Mouse (Mus musculus) myocyte (in vitro differentiated cells): ENCODE measurements around the gene Olfr316. TPM values are rescaled to one million over a fixed set of nuclear protein-coding genes. Genes with fewer than 3 reads are reported as not detected.

ENCODE experiments used
- H3K27me3 ChIP-seq: one replicate; pipeline ENCODE4 v1.6.1; 2011; ENCODE audit not compliant: control insufficient read depth, insufficient read depth, insufficient read length
- H3K36me3 ChIP-seq: one replicate; pipeline ENCODE4 v1.6.1; 2011; ENCODE audit not compliant: control insufficient read depth, insufficient read depth
- H3K4me2 ChIP-seq: one replicate; pipeline ENCODE4 v1.6.1; 2011; ENCODE audit warnings: low read depth, control low read depth
- H3K4me3 ChIP-seq: one replicate; pipeline ENCODE4 v1.5.1; 2011; ENCODE audit warnings: mild to moderate bottlenecking, control low read depth, moderate library complexity
- H3K79me2 ChIP-seq: one replicate; pipeline ENCODE4 v1.6.1; 2011; ENCODE audit not compliant: control insufficient read depth, insufficient read depth
- H3ac ChIP-seq: one replicate; pipeline ENCODE4 v1.6.1; 2011; ENCODE audit not compliant: control insufficient read depth, insufficient read length
- CEBPB ChIP-seq: IDR thresholded peaks from 2 replicates; pipeline ENCODE4 v1.6.1; 2011; ENCODE audit warnings: mild to moderate bottlenecking, moderate library complexity; ENCODE audit not compliant: poor library complexity, insufficient read depth, severe bottlenecking
- E2F4 ChIP-seq: IDR thresholded peaks from one replicate; pipeline ENCODE4 v1.6.1; 2011; ENCODE audit warnings: mild to moderate bottlenecking, control low read depth, moderate library complexity; ENCODE audit not compliant: insufficient read depth
- MAX ChIP-seq: IDR thresholded peaks from one replicate; pipeline ENCODE4 v1.6.1; 2011; ENCODE audit warnings: low read depth, mild to moderate bottlenecking, control low read depth
- MYOD1 ChIP-seq, 3 experiments: IDR thresholded peaks; one replicate each; pipeline ENCODE4 v1.6.1; 2011; ENCODE audit warnings: control low read depth in 2 of 3, low read depth in 2 of 3, mild to moderate bottlenecking in 2 of 3, moderate library complexity in 1 of 3; ENCODE audit not compliant: insufficient read length in 2 of 3, control insufficient read depth in 1 of 3
- MYOG ChIP-seq, 3 experiments: IDR thresholded peaks; one replicate each; pipeline ENCODE4 v1.6.1; 2011; ENCODE audit warnings: control low read depth in 2 of 3, low read depth in 2 of 3, mild to moderate bottlenecking in 2 of 3; ENCODE audit not compliant: insufficient read length in 2 of 3, control insufficient read depth in 1 of 3, insufficient read depth in 1 of 3
- POLR2A ChIP-seq: IDR thresholded peaks from one replicate; pipeline ENCODE4 v1.6.1; 2011; ENCODE audit warnings: low read depth, mild to moderate bottlenecking, control low read depth, moderate library complexity; ENCODE audit not compliant: insufficient read length
- POLR2AphosphoS2 ChIP-seq: IDR thresholded peaks from one replicate; pipeline ENCODE4 v1.6.1; 2011; ENCODE audit warnings: low read depth, control low read depth; ENCODE audit not compliant: insufficient read length
- REST ChIP-seq: IDR thresholded peaks from one replicate; pipeline ENCODE4 v1.6.1; 2011; ENCODE audit warnings: mild to moderate bottlenecking, control low read depth, moderate library complexity; ENCODE audit not compliant: insufficient read depth, insufficient read length
- SRF ChIP-seq: IDR thresholded peaks from one replicate; pipeline ENCODE4 v1.6.1; 2011; ENCODE audit warnings: low read depth; ENCODE audit not compliant: control insufficient read depth, insufficient read length
- TCF12 ChIP-seq: IDR thresholded peaks from one replicate; pipeline ENCODE4 v1.6.1; 2011; ENCODE audit warnings: mild to moderate bottlenecking, control low read depth; ENCODE audit not compliant: poor library complexity, insufficient read depth, severe bottlenecking
- TCF3 ChIP-seq: IDR thresholded peaks from one replicate; pipeline ENCODE4 v1.6.1; 2011; ENCODE audit warnings: low read depth, control low read depth; ENCODE audit not compliant: insufficient read length
- USF1 ChIP-seq: IDR thresholded peaks from one replicate; pipeline ENCODE4 v1.6.1; 2011; ENCODE audit warnings: low read depth, mild to moderate bottlenecking, control low read depth, moderate library complexity
- polyA plus RNA-seq: library from polyadenylated mRNA; unstranded; fragments of >200 nt; fragmentation: generic; extraction: Trizol; gene quantifications from one replicate; pipeline ENCODE4 v1.2.1, GENCODE M21; 2012; ENCODE audit warnings: missing spikeins

Gene Olfr316
- polyA plus RNA-seq, 1 experiment: not detected

DNA sequence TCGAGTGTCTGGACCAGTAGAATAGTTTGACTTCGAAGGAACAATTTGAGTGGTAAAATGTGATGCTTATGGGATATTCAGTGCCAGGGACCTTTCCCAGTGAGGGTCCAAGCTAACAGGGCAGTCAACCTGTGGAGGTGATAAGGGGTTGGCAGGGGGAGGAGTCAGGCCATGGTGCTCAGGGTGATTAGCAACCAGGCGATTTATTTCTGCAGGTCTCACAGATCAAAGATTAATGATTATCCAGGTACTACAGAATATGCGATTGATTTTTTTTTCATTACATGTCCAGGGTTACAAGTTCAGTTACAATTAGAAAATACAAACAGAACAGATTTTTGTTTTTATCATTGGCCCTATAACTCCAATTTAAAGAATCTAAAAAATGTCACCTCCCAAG lies 51.3 kb downstream of the Olfr316 start:
- Histone ChIP-seq H3K36me3 (no peaks in the 10 kb centered on the region), H3K4me3 (no peak overlapping the region), H3K27me3 (peaks cover 5% of the 10 kb centered on the region), H3K4me2 (no peak overlapping the region), H3K79me2 (no peaks in the 10 kb centered on the region), H3ac (no peak overlapping the region)
- TF ChIP-seq USF1: no peak
- TF ChIP-seq E2F4: no peak
- TF ChIP-seq REST: no peak
- TF ChIP-seq TCF12: no peak
- TF ChIP-seq MYOD1 (IDR thresholded peaks at IDR 0.05; ENCODE audit: control insufficient read depth in 1 of 3, insufficient read length in 2 of 3, low read depth in 2 of 3): no peak

DNA sequence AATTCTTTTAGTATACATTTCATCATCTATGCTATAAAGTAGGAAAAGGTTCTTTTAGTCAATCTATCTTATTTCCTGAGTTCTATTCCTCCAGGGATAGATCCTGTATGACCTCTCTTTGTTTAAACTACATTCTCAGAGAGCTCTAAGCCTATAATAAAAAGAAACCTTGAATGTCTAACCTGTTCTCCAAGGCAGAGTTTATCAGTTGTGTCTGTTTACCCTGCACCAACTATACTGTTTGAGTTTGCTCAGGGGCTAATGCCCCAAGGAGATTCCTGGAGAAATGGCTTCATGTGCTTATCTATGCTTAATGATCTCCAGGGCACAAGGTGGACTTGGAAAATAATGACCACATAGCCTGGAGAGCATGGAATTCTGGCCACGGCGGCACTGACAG lies 51.9 kb downstream of the Olfr316 start:
- H3ac ChIP-seq: no peak overlapping the region
- no peaks in the 10 kb centered on the region for H3K36me3 ChIP-seq
- no peaks in the 10 kb centered on the region for H3K79me2 ChIP-seq
- peaks cover 5% of the 10 kb centered on the region for H3K27me3 ChIP-seq
- H3K4me3 ChIP-seq: no peak overlapping the region
- TF ChIP-seq MYOG (IDR thresholded peaks at IDR 0.05; ENCODE audit: control insufficient read depth in 1 of 3, insufficient read depth in 1 of 3, insufficient read length in 2 of 3, low read depth in 2 of 3) (no peak), TCF3 (no peak), CEBPB (no peak), POLR2AphosphoS2 (no peak), TCF12 (no peak), POLR2A (no peak), USF1 (no peak), E2F4 (no peak), MYOD1 (IDR thresholded peaks at IDR 0.05; ENCODE audit: control insufficient read depth in 1 of 3, insufficient read length in 2 of 3, low read depth in 2 of 3) (no peak), MAX (no peak), SRF (no peak), REST (no peak)
- H3K4me2 ChIP-seq: no peak overlapping the region

Other genes with a start within 250 kb of the Olfr316 start
- gene Olfr330, start 217.9 kb upstream of the Olfr316 start, polyA plus RNA-seq: not detected
- not detected for gene Olfr329-ps, start 206.3 kb upstream of the Olfr316 start, polyA plus RNA-seq
- not detected for gene Olfr328, start 197.1 kb upstream of the Olfr316 start, polyA plus RNA-seq
- gene Olfr224, start 182.2 kb upstream of the Olfr316 start, polyA plus RNA-seq: not detected
- gene Olfr325, start 175.0 kb upstream of the Olfr316 start, polyA plus RNA-seq: not detected
- gene Olfr324, start 157.6 kb upstream of the Olfr316 start, polyA plus RNA-seq: not detected
- not detected for gene 2210407C18Rik, start 136.7 kb upstream of the Olfr316 start, polyA plus RNA-seq
- gene Olfr323, start 122.2 kb upstream of the Olfr316 start, polyA plus RNA-seq: not detected
- not detected for gene Trim58, start 112.3 kb upstream of the Olfr316 start, polyA plus RNA-seq
- gene Olfr322, start 94.0 kb upstream of the Olfr316 start, polyA plus RNA-seq: not detected
- not detected for gene Olfr320, start 71.6 kb upstream of the Olfr316 start, polyA plus RNA-seq
- not detected for gene Olfr319, start 53.6 kb upstream of the Olfr316 start, polyA plus RNA-seq
- gene Olfr318, start 28.7 kb upstream of the Olfr316 start, polyA plus RNA-seq: not detected
- gene Olfr317, start 13.5 kb upstream of the Olfr316 start, polyA plus RNA-seq: not detected
- gene Olfr315, start 20.5 kb downstream of the Olfr316 start, polyA plus RNA-seq: not detected
- not detected for gene Olfr314, start 30.2 kb downstream of the Olfr316 start, polyA plus RNA-seq
- gene Fam183b, start 49.2 kb downstream of the Olfr316 start, polyA plus RNA-seq: not detected
- not detected for gene Olfr313, start 62.3 kb downstream of the Olfr316 start, polyA plus RNA-seq
- not detected for gene Olfr312, start 76.5 kb downstream of the Olfr316 start, polyA plus RNA-seq
- gene Olfr311, start 86.5 kb downstream of the Olfr316 start, polyA plus RNA-seq: not detected
- 2.0 TPM for gene Gm12258, start 94.4 kb downstream of the Olfr316 start, polyA plus RNA-seq
- gene 2810021J22Rik, start 114.5 kb downstream of the Olfr316 start, polyA plus RNA-seq: 2.5 TPM
- gene Zfp39, start 151.5 kb downstream of the Olfr316 start, polyA plus RNA-seq: 0.96 TPM
- gene Btnl10, start 165.2 kb downstream of the Olfr316 start, polyA plus RNA-seq: not detected
- 197 TPM for gene Rnf187, start 186.2 kb downstream of the Olfr316 start, polyA plus RNA-seq
- gene Hist3h2ba, start 196.2 kb downstream of the Olfr316 start, polyA plus RNA-seq: 0.88 TPM
- 24.4 TPM for gene Hist3h2a, start 202.0 kb downstream of the Olfr316 start, polyA plus RNA-seq
- gene Trim17, start 202.0 kb downstream of the Olfr316 start, polyA plus RNA-seq: 0.64 TPM
- gene Trim11, start 225.4 kb downstream of the Olfr316 start, polyA plus RNA-seq: 19.3 TPM